9 mouse cellular contexts compared by ENCODE assay signal in genomic region chr8:120517666-120518410, GRCm38 (mm10).
A peak's percentile ranks its signal among the peaks of the same experiment; 100 is the strongest.
DNase-seq lines count a peak whose midpoint lies in the region; ATAC-seq and TF ChIP-seq lines count a peak whose summit lies in the region.
"Had no signal": no experiment of that assay in that cellular context is flagged by ENCODE, and none has a peak within 500 bp of the region (broad histone marks: within the 10 kb centered on the region; RNA-seq: fewer than 3 reads in every experiment).

No protein-coding gene starts in this region.

- ATAC-seq in embryonic facial prominence, embryonic 13.5 days (ENCODE audit: insufficient number of reproducible peaks, insufficient read depth, low FRiP score, low TSS enrichment, low read depth), result no peak
- no peak for ATAC-seq in heart, postnatal 0 days (ENCODE audit: insufficient read depth, low read depth)
- ATAC-seq in midbrain, embryonic 14.5 days (ENCODE audit: low FRiP score, low TSS enrichment), result no peak
- ATAC-seq: Patski had no signal

- no peaks in the 10 kb centered on the region for H3K36me3 ChIP-seq in kidney, adult 2 months (ENCODE audit: control insufficient read depth, insufficient read depth, low read length)
- H3K36me3 ChIP-seq in embryonic facial prominence, embryonic 13.5 days, result no peaks in the 10 kb centered on the region
- no peaks in the 10 kb centered on the region for H3K36me3 ChIP-seq in heart, postnatal 0 days (replicated peaks; ENCODE audit: control insufficient read depth, insufficient read depth, low read length)
- no peaks in the 10 kb centered on the region for H3K36me3 ChIP-seq in midbrain, embryonic 14.5 days (ENCODE audit: control insufficient read depth, insufficient read depth, low read length)
- H3K36me3 ChIP-seq in thymus, adult 2 months (ENCODE audit: control insufficient read depth, insufficient read depth, low read length), result no peaks in the 10 kb centered on the region

- H3K27me3 ChIP-seq in kidney, adult 2 months (replicated peaks; ENCODE audit: control insufficient read depth, insufficient read depth, low read length), result no peaks in the 10 kb centered on the region
- H3K27me3 ChIP-seq in embryonic facial prominence, embryonic 13.5 days, result no peaks in the 10 kb centered on the region; the same call in 1 of the 2 replicates
- no peaks in the 10 kb centered on the region for H3K27me3 ChIP-seq in heart, postnatal 0 days (ENCODE audit: control insufficient read depth, insufficient read depth, low read length)
- H3K27me3 ChIP-seq in midbrain, embryonic 14.5 days (ENCODE audit: control insufficient read depth, insufficient read depth, low read length), result no peaks in the 10 kb centered on the region
- no peaks in the 10 kb centered on the region for H3K27me3 ChIP-seq in thymus, adult 2 months (ENCODE audit: control insufficient read depth, insufficient read depth, low read length)
- H3K27me3 ChIP-seq: Patski had no signal

- peaks cover 8% of the 10 kb centered on the region; the same call in 1 of the 2 replicates for H3K4me1 ChIP-seq in kidney, adult 2 months (ENCODE audit: control insufficient read depth, insufficient read depth, low read length)
- peaks cover 85% of the 10 kb centered on the region for H3K4me1 ChIP-seq in embryonic facial prominence, embryonic 13.5 days
- peaks cover 16% of the 10 kb centered on the region for H3K4me1 ChIP-seq in heart, postnatal 0 days (ENCODE audit: control insufficient read depth, insufficient read depth)
- peaks cover 93% of the 10 kb centered on the region for H3K4me1 ChIP-seq in midbrain, embryonic 14.5 days (ENCODE audit: control insufficient read depth, insufficient read depth, low read length)
- H3K4me1 ChIP-seq in thymus, adult 2 months (replicated peaks; ENCODE audit: control insufficient read depth, insufficient read depth, low read length), result peaks cover 30% of the 10 kb centered on the region

- H3K4me2 ChIP-seq in embryonic facial prominence, embryonic 13.5 days, result no peak overlapping the region
- no peak overlapping the region for H3K4me2 ChIP-seq in heart, postnatal 0 days (ENCODE audit: low read depth, low read length)
- H3K4me2 ChIP-seq in midbrain, embryonic 14.5 days (ENCODE audit: low read length), result no peak overlapping the region

- no peak overlapping the region for H3K27ac ChIP-seq in kidney, adult 2 months (ENCODE audit: insufficient read depth, low read depth, low read length)
- peak overlapping the region; percentile 28; the same call in 1 of the 2 replicates for H3K27ac ChIP-seq in embryonic facial prominence, embryonic 13.5 days
- peak overlapping the region; percentile 22 for H3K27ac ChIP-seq in heart, postnatal 0 days (ENCODE audit: low read depth)
- 0 out of 2 replicates have a peak overlapping the region, but pooled peaks have one; percentile 38 for H3K27ac ChIP-seq in midbrain, embryonic 14.5 days (replicated peaks; ENCODE audit: low read depth, low read length)
- H3K27ac ChIP-seq in thymus, adult 2 months (ENCODE audit: control insufficient read depth, insufficient read depth, low read length), result no peak overlapping the region

- DNase-seq in kidney, adult 2 months, result peak; percentile 66
- no peak for DNase-seq in kidney, adult 8-10 months
- no peak for DNase-seq in heart, postnatal 0 days (ENCODE audit: low spot score)
- DNase-seq in midbrain, embryonic 14.5 days, result no peak
- no peak for DNase-seq in thymus, adult 2 months
- DNase-seq in Muller cell, postnatal 12 days (ENCODE audit: inconsistent ontology term), result no peak
- DNase-seq: right cerebral cortex, postnatal 25 days had no signal

- no peaks in the 10 kb centered on the region for H3K9me3 ChIP-seq in embryonic facial prominence, embryonic 13.5 days
- H3K9me3 ChIP-seq in heart, postnatal 0 days (replicated peaks; ENCODE audit: control insufficient read depth, low read length), result no peaks in the 10 kb centered on the region
- no peaks in the 10 kb centered on the region for H3K9me3 ChIP-seq in midbrain, embryonic 14.5 days (ENCODE audit: control insufficient read depth, low read length)

- no peak overlapping the region for H3K4me3 ChIP-seq in kidney, adult 2 months (ENCODE audit: insufficient read depth, low read depth, low read length)
- H3K4me3 ChIP-seq in embryonic facial prominence, embryonic 13.5 days, result no peak overlapping the region
- no peak overlapping the region for H3K4me3 ChIP-seq in heart, postnatal 0 days (ENCODE audit: low read depth, low read length)
- H3K4me3 ChIP-seq in midbrain, embryonic 14.5 days (replicated peaks; ENCODE audit: low read depth, low read length), result no peak overlapping the region
- H3K4me3 ChIP-seq in thymus, adult 2 months (ENCODE audit: control insufficient read depth, insufficient read depth, low read length), result no peak overlapping the region

- H3K9ac ChIP-seq in embryonic facial prominence, embryonic 13.5 days, result peak overlapping the region; percentile 27; the same call in 1 of the 2 replicates
- H3K9ac ChIP-seq in heart, postnatal 0 days (replicated peaks; ENCODE audit: low read depth, low read length), result no peak overlapping the region
- H3K9ac ChIP-seq in midbrain, embryonic 14.5 days (replicated peaks; ENCODE audit: low read length), result no peak overlapping the region

- TF ChIP-seq CTCF in kidney, adult 2 months (conservative IDR thresholded peaks at IDR 0.05; ENCODE audit: insufficient read depth, insufficient read length, low read depth, low read length), result no peak
- TF ChIP-seq CTCF in heart, postnatal 0 days (IDR thresholded peaks at IDR 0.05; ENCODE audit: low read depth), result no peak
- no peak for TF ChIP-seq CTCF in thymus, adult 2 months (IDR thresholded peaks at IDR 0.05; ENCODE audit: borderline replicate concordance, control insufficient read depth, extremely low read depth, insufficient read depth, low read length, poor library complexity)

- no peak for TF ChIP-seq EP300 in heart, postnatal 0 days (IDR thresholded peaks at IDR 0.05; ENCODE audit: low read depth)

- WGBS in kidney, adult 2 months, result 60% methylated on average over 11 of the region's 11 CpGs
- 44% methylated on average over 11 of the region's 11 CpGs for WGBS in embryonic facial prominence, embryonic 13.5 days
- WGBS in heart, postnatal 0 days, result 63% methylated on average over 11 of the region's 11 CpGs
- 41% methylated on average over 11 of the region's 11 CpGs for WGBS in midbrain, embryonic 14.5 days
- 94% methylated on average over 11 of the region's 11 CpGs for WGBS in thymus, adult 2 months

- TF ChIP-seq POLR2A in kidney, adult 2 months (IDR thresholded peaks at IDR 0.05; ENCODE audit: low read depth, low read length), result no peak
- TF ChIP-seq POLR2A in thymus, adult 2 months (IDR thresholded peaks at IDR 0.05; ENCODE audit: control insufficient read depth, extremely low read depth, insufficient read depth, low read length, poor library complexity), result no peak

Comparison
In these comparisons a context has a peak if more than half of its experiments do, and no peak if none do; other contexts are left out.
1. H3K27ac ChIP-seq: peak in embryonic facial prominence, embryonic 13.5 days (single experiment), heart, postnatal 0 days (single experiment) and midbrain, embryonic 14.5 days (single experiment); none in kidney, adult 2 months (single experiment) and thymus, adult 2 months (single experiment).